ENCODE assay signal across 8 mouse cellular contexts in genomic region chrX:49797213-49798019, GRCm38 (mm10). TPM values are rescaled to one million over a fixed set of nuclear protein-coding genes. Genes with fewer than 3 reads are reported as not detected.
A peak's percentile ranks its signal among the peaks of the same experiment; 100 is the strongest.
DNase-seq lines count a peak whose midpoint lies in the region; ATAC-seq and TF ChIP-seq lines count a peak whose summit lies in the region.

Igsf1 (minus strand) TSS chrX:49797749.

- H3K27me3 ChIP-seq in heart, embryonic 11.5 days (ENCODE audit: control insufficient read depth, insufficient read depth, low read length), result no peaks in the 10 kb centered on the region
- no peaks in the 10 kb centered on the region for H3K27me3 ChIP-seq in kidney, embryonic 16.5 days (ENCODE audit: insufficient read depth, low read length)
- H3K27me3 ChIP-seq in liver, embryonic 16.5 days (ENCODE audit: control insufficient read depth, insufficient read depth, low read depth, low read length), result no peaks in the 10 kb centered on the region

- 16% methylated on average over 26 of the region's 28 CpGs for WGBS in heart, embryonic 11.5 days (ENCODE audit: insufficient replicate concordance)
- 30% methylated on average over 28 of the region's 28 CpGs for WGBS in kidney, embryonic 16.5 days
- 20% methylated on average over 28 of the region's 28 CpGs for WGBS in liver, embryonic 16.5 days (ENCODE audit: insufficient replicate concordance)
- WGBS in olfactory bulb, adult 2 months, result 20% methylated on average over 27 of the region's 28 CpGs

- no peaks in the 10 kb centered on the region for H3K36me3 ChIP-seq in heart, embryonic 11.5 days (ENCODE audit: control insufficient read depth, insufficient read depth, low read length)
- no peaks in the 10 kb centered on the region for H3K36me3 ChIP-seq in kidney, embryonic 16.5 days (ENCODE audit: insufficient read depth, low read length)
- H3K36me3 ChIP-seq in liver, embryonic 16.5 days (ENCODE audit: control insufficient read depth, insufficient read depth), result no peaks in the 10 kb centered on the region

- peak within 1 kb of the TSS; percentile 63 for H3K4me2 ChIP-seq in heart, embryonic 11.5 days
- H3K4me2 ChIP-seq in kidney, embryonic 16.5 days (replicated peaks; ENCODE audit: low read depth, low read length), result peak within 1 kb of the TSS; percentile 54
- H3K4me2 ChIP-seq in liver, embryonic 16.5 days (ENCODE audit: low read depth, low read length), result peak within 1 kb of the TSS; percentile 13; the same call in 1 of the 2 replicates

- no peaks in the 10 kb centered on the region for H3K4me1 ChIP-seq in heart, embryonic 11.5 days (ENCODE audit: control insufficient read depth, insufficient read depth, low read length)
- no peaks in the 10 kb centered on the region for H3K4me1 ChIP-seq in kidney, embryonic 16.5 days (ENCODE audit: insufficient read depth, low read length)
- H3K4me1 ChIP-seq in liver, embryonic 16.5 days (ENCODE audit: control insufficient read depth, low read depth, low read length), result no peaks in the 10 kb centered on the region
- H3K4me1 ChIP-seq in olfactory bulb, adult 2 months (ENCODE audit: control insufficient read depth, insufficient read depth, low read length), result no peaks in the 10 kb centered on the region

- peak; percentile 18 for DNase-seq in adrenal gland, adult 2 months
- no peak for DNase-seq in adrenal gland, adult 18-20 months (ENCODE audit: low spot score in 2 of 2)
- DNase-seq in embryo, embryonic 10 days (ENCODE audit: low spot score), result peak; percentile 69
- no peak for DNase-seq in MN1 (ENCODE audit: low spot score)

- H3K4me3 ChIP-seq in heart, embryonic 11.5 days (ENCODE audit: low read depth, low read length), result peak within 1 kb of the TSS; percentile 38
- peak within 1 kb of the TSS; percentile 41 for H3K4me3 ChIP-seq in kidney, embryonic 16.5 days (ENCODE audit: low read length)
- peak within 1 kb of the TSS; percentile 36 for H3K4me3 ChIP-seq in liver, embryonic 16.5 days (ENCODE audit: low read depth, low read length)
- H3K4me3 ChIP-seq in olfactory bulb, adult 2 months (ENCODE audit: insufficient read depth, low read depth, low read length), result peak within 1 kb of the TSS; percentile 35

- no peak within 1 kb of the TSS for H3K9ac ChIP-seq in heart, embryonic 11.5 days (ENCODE audit: low read depth, low read length)
- peak within 1 kb of the TSS; percentile 46 for H3K9ac ChIP-seq in kidney, embryonic 16.5 days (replicated peaks; ENCODE audit: low read length)
- no peak within 1 kb of the TSS for H3K9ac ChIP-seq in liver, embryonic 16.5 days (ENCODE audit: low read depth, low read length)

- TF ChIP-seq POLR2A in olfactory bulb, adult 2 months (IDR thresholded peaks at IDR 0.05; ENCODE audit: insufficient read depth, low read depth, low read length), result no peak

- H3K9me3 ChIP-seq in heart, embryonic 11.5 days (replicated peaks; ENCODE audit: control insufficient read depth, low read length), result no peaks in the 10 kb centered on the region
- H3K9me3 ChIP-seq in kidney, embryonic 16.5 days (ENCODE audit: low read length), result no peaks in the 10 kb centered on the region
- H3K9me3 ChIP-seq in liver, embryonic 16.5 days (replicated peaks; ENCODE audit: control insufficient read depth, low read length), result no peaks in the 10 kb centered on the region

- no peak for TF ChIP-seq CTCF in olfactory bulb, adult 2 months (IDR thresholded peaks at IDR 0.05; ENCODE audit: insufficient read depth, low read depth, low read length)

- H3K27ac ChIP-seq in heart, embryonic 11.5 days (ENCODE audit: low read depth, low read length), result no peak within 1 kb of the TSS
- no peak within 1 kb of the TSS for H3K27ac ChIP-seq in kidney, embryonic 16.5 days (ENCODE audit: low read length)
- no peak within 1 kb of the TSS for H3K27ac ChIP-seq in liver, embryonic 16.5 days (ENCODE audit: low read length)
- H3K27ac ChIP-seq in olfactory bulb, adult 2 months (ENCODE audit: insufficient read depth, low read depth, low read length), result no peak within 1 kb of the TSS

- peak; percentile 81 for ATAC-seq in heart, embryonic 11.5 days (replicated peaks; ENCODE audit: insufficient number of reproducible peaks, low FRiP score, low TSS enrichment)
- ATAC-seq in kidney, embryonic 16.5 days (ENCODE audit: low FRiP score, low TSS enrichment), result peak; percentile 97
- peak; percentile 97 for ATAC-seq in liver, embryonic 16.5 days (ENCODE audit: low read depth)

RNA-seq across cellular contexts. Expression of gene Igsf1, which starts in this region (rescaled TPM):
- total RNA-seq in adrenal gland, adult 2 months (2021), result 1 to 10 TPM in 1 of 2 experiments, under 1 TPM in 1; 0.63 to 1.4 TPM
- 0.08 and 0.29 TPM in 2 replicates for polyA plus RNA-seq in adrenal gland, adult 2 months (2012; rRNA removed)
- total RNA-seq in adrenal gland, adult 18-20 months (2021), result 1 to 10 TPM in 1 of 2 experiments, under 1 TPM in 1; 0.99 to 1.9 TPM
- 3.0 and 3.8 TPM in 2 replicates for polyA plus RNA-seq in heart, embryonic 11.5 days (2014; fragmentation: Nextera tagmentation; extraction: Ambion mirVana)
- polyA plus RNA-seq in kidney, embryonic 16.5 days (2015; fragmentation: Nextera tagmentation; extraction: Ambion mirVana), result 4.7 and 5.6 TPM in 2 replicates
- 35.7 and 37.0 TPM in 2 replicates for polyA plus RNA-seq in liver, embryonic 16.5 days (2015; fragmentation: Nextera tagmentation; extraction: Ambion mirVana)
- polyA plus RNA-seq in olfactory bulb, adult 2 months (2012; ENCODE audit: insufficient read depth, insufficient read length, low replicate concordance, missing spikeins), result not detected in 2 replicates

Comparison
In these comparisons a context has a peak if more than half of its experiments do, and no peak if none do; other contexts are left out.
1. DNase-seq: peak in adrenal gland, adult 2 months (single experiment) and embryo, embryonic 10 days (single experiment); none in adrenal gland, adult 18-20 months (0 of 2) and MN1 (single experiment).
2. H3K4me2 ChIP-seq: peak in every context shown above with its lines; median percentile 63 in heart, embryonic 11.5 days; 54 in kidney, embryonic 16.5 days; 13 in liver, embryonic 16.5 days.
3. Peak in every context shown above with its lines, with median percentiles within 50 percentile points of each other: ATAC-seq and H3K4me3 ChIP-seq.